Mouse (Mus musculus) heart, postnatal 0 days (tissue): ENCODE results near the gene Atf3. TPM values are rescaled to one million over a fixed set of nuclear protein-coding genes. Genes with fewer than 3 reads are reported as not detected.
A peak's percentile ranks its signal among the peaks of the same experiment; 100 is the strongest.

ENCODE experiments used
- ATAC-seq: fragments of 200-750 bp; cut with Nextera tagmentation; 2 replicates; pipeline ENCODE4 v1.8.0; 2017; ENCODE audit warnings: low read depth, moderate number of reproducible peaks, moderate library complexity; ENCODE audit not compliant: insufficient read depth
- DNase-seq: peaks from one replicate; pipeline ENCODE4 v3.0.0-alpha.2; 2016; ENCODE audit warnings: low spot score
- H3K27ac ChIP-seq: fragments of 300-500 bp; sonication (generic); 2 replicates; pipeline ENCODE4 v1.5.1; 2014; ENCODE audit warnings: low read depth, mild to moderate bottlenecking
- H3K27me3 ChIP-seq: fragments of 300-500 bp; sonication (generic); 2 replicates; pipeline ENCODE4 v1.6.1; 2014; ENCODE audit warnings: low read length, mixed read lengths; ENCODE audit not compliant: control insufficient read depth, insufficient read depth
- H3K36me3 ChIP-seq: fragments of 300-500 bp; sonication (generic); replicated peaks from 2 replicates; pipeline ENCODE4 v1.6.1; 2014; ENCODE audit warnings: low read length, mixed read lengths; ENCODE audit not compliant: control insufficient read depth, insufficient read depth
- H3K4me1 ChIP-seq: fragments of 300-500 bp; sonication (generic); 2 replicates; pipeline ENCODE4 v1.6.1; 2014; ENCODE audit warnings: antibody characterized with exemption; ENCODE audit not compliant: control insufficient read depth, insufficient read depth
- H3K4me2 ChIP-seq: fragments of 300-500 bp; sonication (generic); 2 replicates; pipeline ENCODE4 v1.6.1; 2014; ENCODE audit warnings: low read depth, mild to moderate bottlenecking, low read length, moderate library complexity
- H3K4me3 ChIP-seq: fragments of 300-500 bp; sonication (generic); 2 replicates; pipeline ENCODE4 v1.5.1; 2014; ENCODE audit warnings: low read depth, low read length
- H3K9ac ChIP-seq: fragments of 300-500 bp; sonication (generic); replicated peaks from 2 replicates; pipeline ENCODE4 v1.6.1; 2014; ENCODE audit warnings: low read depth, low read length, mixed read lengths
- H3K9me3 ChIP-seq: fragments of 300-500 bp; sonication (generic); replicated peaks from 2 replicates; pipeline ENCODE4 v1.6.1; 2016; ENCODE audit warnings: low read length; ENCODE audit not compliant: control insufficient read depth
- CTCF ChIP-seq: IDR thresholded peaks from 2 replicates; pipeline ENCODE4 v1.5.1; 2016; ENCODE audit warnings: antibody characterized with exemption, control low read depth, low read depth
- EP300 ChIP-seq: IDR thresholded peaks from 2 replicates; pipeline ENCODE4 v1.6.1; 2016; ENCODE audit warnings: antibody characterized with exemption, low read depth
- WGBS: fragments of 180-500 bp; shearing (Covaris S2); extraction: QIAGEN DNeasy Blood & Tissue Kit; methylation state at CpG from one replicate; pipeline ENCODE4 v1.1.7; 2014; 5-methylcytosine and 5-hydroxymethylcytosine counted together
- polyA plus RNA-seq: library from polyadenylated mRNA; unstranded; fragments of >200 nt; fragmentation: Nextera tagmentation; extraction: Ambion mirVana; gene quantifications from 2 replicates; pipeline ENCODE4 v1.2.1, GENCODE M21; 2015
- total RNA-seq: library from RNA; depleted of rRNA; stranded (reverse); fragments of >200 nt; gene quantifications from 2 replicates; pipeline ENCODE4 v1.2.3, GENCODE M21; 2014; ENCODE audit warnings: low replicate concordance

Gene Atf3
- total and polyA plus RNA-seq, 2 experiments from 2014 or later = 13.9 to 54.0 TPM

DNA sequence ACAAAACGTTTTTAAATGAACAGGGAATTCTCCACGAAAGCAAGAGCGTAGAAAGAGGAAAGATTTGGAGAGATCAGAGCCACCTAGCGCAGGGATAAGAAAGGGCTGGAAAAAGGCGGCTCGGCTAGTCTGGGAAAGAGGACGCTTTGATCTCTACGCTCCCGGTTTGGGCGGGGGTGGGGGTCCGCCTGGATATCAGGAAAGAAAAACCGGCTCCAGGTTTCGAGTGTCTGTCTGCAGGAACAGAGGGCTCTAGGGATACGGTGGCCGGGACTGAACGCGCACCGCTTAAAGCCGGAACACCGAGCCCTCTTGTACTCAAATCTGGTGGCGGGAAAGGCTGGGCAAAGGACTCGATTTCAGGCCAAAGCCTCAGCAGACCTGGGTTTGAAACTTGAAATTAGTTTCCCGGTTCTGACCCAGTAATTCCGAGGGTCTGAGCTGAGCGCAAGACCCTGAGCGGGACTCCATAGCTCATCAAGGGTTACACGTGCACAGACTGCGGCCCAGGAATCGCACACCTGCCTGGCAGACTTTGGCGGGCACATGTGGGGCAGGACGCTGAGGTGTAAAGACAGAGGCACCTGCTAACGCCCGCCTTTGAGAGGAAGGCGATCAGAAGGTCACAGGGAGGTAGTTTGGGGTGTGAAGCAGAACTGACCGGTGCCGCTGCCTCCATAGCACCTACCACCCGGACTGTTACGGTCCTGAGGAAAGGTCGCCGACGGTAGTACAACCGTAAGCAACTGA, 33.6 kb downstream of the Atf3 start:
- WGBS = 6% methylated on average over 42 of the region's 42 CpGs

GRCm38 (mm10) chr1:191183163-191184065, 34.4 kb downstream of the Atf3 start:
- DNase-seq (peak; percentile 99), ATAC-seq (peak; percentile 93)
- peak overlapping the region; percentile 96 for H3K27ac ChIP-seq
- H3K9me3 ChIP-seq = no peaks in the 10 kb centered on the region
- under 1% methylated on average over 67 of the region's 67 CpGs for whole genome bisulfite sequencing
- peak overlapping the region; percentile 84 for H3K4me2 ChIP-seq
- no peaks in the 10 kb centered on the region for H3K27me3 ChIP-seq
- peak overlapping the region; percentile 88 for H3K9ac ChIP-seq
- peaks cover 54% of the 10 kb centered on the region for H3K4me1 ChIP-seq
- peak overlapping the region; percentile 89 for H3K4me3 ChIP-seq
- no peak for TF ChIP-seq CTCF
- peak; percentile 87 for TF ChIP-seq EP300
- no peaks in the 10 kb centered on the region for H3K36me3 ChIP-seq

More for the DNA sequence above, 33.6 kb downstream of the Atf3 start:
- H3K27me3 ChIP-seq = no peaks in the 10 kb centered on the region
- peaks cover 50% of the 10 kb centered on the region for H3K4me1 ChIP-seq
- peak; percentile 36 for DNase-seq
- TF ChIP-seq EP300 (no peak), CTCF (0 out of 2 replicates have a peak, but pooled peaks have one; percentile 7)
- H3K27ac ChIP-seq = peak overlapping the region; percentile 78
- no peak for ATAC-seq
- no peaks in the 10 kb centered on the region for H3K9me3 ChIP-seq
- peak overlapping the region; percentile 89 for H3K4me3 ChIP-seq
- H3K9ac ChIP-seq = peak overlapping the region; percentile 67
- H3K36me3 ChIP-seq = no peaks in the 10 kb centered on the region
- peak overlapping the region; percentile 84 for H3K4me2 ChIP-seq

DNA sequence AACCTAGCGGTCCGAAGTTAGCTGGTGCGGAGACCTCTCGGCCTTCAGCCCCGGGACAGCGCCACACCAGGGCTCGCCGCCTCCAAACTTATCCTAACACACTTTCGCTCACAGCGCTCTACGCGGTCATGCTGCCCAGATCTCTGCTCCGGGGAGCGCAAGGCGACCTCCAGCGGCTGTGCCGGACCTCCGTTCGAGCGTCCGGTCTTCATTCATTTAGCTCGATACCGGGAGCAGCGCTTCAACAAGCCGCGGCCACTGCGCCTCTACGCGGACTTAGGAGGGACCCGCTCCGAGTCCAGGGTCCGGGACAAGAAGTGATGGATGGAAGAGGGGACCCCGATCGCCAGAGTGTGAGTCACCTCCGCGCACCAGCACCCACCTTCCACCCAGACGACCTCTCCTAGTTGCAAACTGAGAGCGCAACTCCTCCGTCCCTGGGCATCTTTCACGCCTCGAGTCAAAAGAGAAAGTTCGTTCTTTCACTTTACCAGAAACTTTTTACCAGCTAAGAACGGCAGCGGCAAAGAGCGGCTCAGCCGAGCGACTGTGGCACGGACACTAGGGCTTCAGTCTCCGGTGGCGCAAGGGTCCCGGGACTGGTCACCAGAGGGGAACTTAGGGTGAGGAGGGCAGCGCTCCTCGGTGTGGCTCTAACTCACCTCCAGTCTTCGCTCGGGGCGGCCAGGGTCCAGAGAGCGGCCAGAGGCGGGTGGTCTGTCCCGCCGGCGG, 35.2 kb downstream of the Atf3 start:
- H3K4me1 ChIP-seq = peaks cover 56% of the 10 kb centered on the region
- H3K27ac ChIP-seq = peak overlapping the region; percentile 96
- peak overlapping the region; percentile 88 for H3K9ac ChIP-seq
- ATAC-seq = peak; percentile 21
- H3K36me3 ChIP-seq = no peaks in the 10 kb centered on the region
- H3K4me2 ChIP-seq = peak overlapping the region; percentile 84
- WGBS = under 1% methylated on average over 61 of the region's 61 CpGs
- H3K9me3 ChIP-seq = no peaks in the 10 kb centered on the region
- no peak for TF ChIP-seq EP300
- TF ChIP-seq CTCF = peak; percentile 66
- H3K27me3 ChIP-seq = no peaks in the 10 kb centered on the region
- DNase-seq = peak; percentile 86
- H3K4me3 ChIP-seq = peak overlapping the region; percentile 89

GRCm38 (mm10) chr1:191181469-191182259, 36.2 kb downstream of the Atf3 start:
- Histone ChIP-seq H3K4me2 (peak overlapping the region; percentile 84), H3K4me3 (peak overlapping the region; percentile 89), H3K9me3 (no peaks in the 10 kb centered on the region), H3K36me3 (peaks cover 5% of the 10 kb centered on the region; the same call in 1 of the 2 replicates), H3K27me3 (no peaks in the 10 kb centered on the region), H3K4me1 (peaks cover 55% of the 10 kb centered on the region), H3K27ac (no peak overlapping the region; the same call in 1 of the 2 replicates), H3K9ac (peak overlapping the region; percentile 88)
- ATAC-seq (no peak), DNase-seq (no peak)
- 44% methylated on average over 12 of the region's 12 CpGs for WGBS
- TF ChIP-seq EP300 (no peak), CTCF (no peak)
